Mouse (Mus musculus) brain, adult 10 weeks (tissue): Measurements from ENCODE around the gene Fam162a. TPM values are rescaled to one million over a fixed set of nuclear protein-coding genes. Genes with fewer than 3 reads are reported as not detected.

ENCODE experiments used
- polyA plus RNA-seq: library from polyadenylated mRNA; stranded (reverse); fragments of 350-450 nt; fragmentation: Illumina TruSeq; extraction: RNeasy Lipid Tissue Mini Kit (QIAGEN cat#74804); gene quantifications from one replicate; pipeline ENCODE4 v1.2.3, GENCODE M21; 2015; ENCODE audit warnings: low read depth, low replicate concordance

Fam162a gene
- polyA plus RNA-seq: 125 TPM

GRCm38 (mm10) chr16:36071450-36072379 is at the start of gene Fam162a, which contains the start of gene Ccdc58:
Gene Fam162a, minus strand, starts transcription at chr16:36071594.
Gene Ccdc58, plus strand, starts transcription at chr16:36071685.

GRCm38 (mm10) chr16:36040640-36041624 is 30.5 kb downstream of the Fam162a start, which contains the start of gene Wdr5b:
Gene Wdr5b, plus strand, starts transcription at chr16:36041190.

Other genes starting within 250 kb of the Fam162a start
- 1.7 TPM for gene Parp14, start 200.1 kb downstream of the Fam162a start, polyA plus RNA-seq
- 3.8 TPM for gene Parp9, start 133.1 kb downstream of the Fam162a start, polyA plus RNA-seq
- 2.2 TPM for gene Dtx3l, start 132.4 kb downstream of the Fam162a start, polyA plus RNA-seq
- 89.8 TPM for gene Kpna1, start 92.8 kb downstream of the Fam162a start, polyA plus RNA-seq
- 5.8 TPM for gene Wdr5b, start 30.4 kb downstream of the Fam162a start, polyA plus RNA-seq
- 20.2 TPM for gene Ccdc58, start 91 bp upstream of the Fam162a start, polyA plus RNA-seq
- gene Csta1, start 59.6 kb upstream of the Fam162a start, polyA plus RNA-seq: not detected
- not detected for gene Stfa2l1, start 85.2 kb upstream of the Fam162a start, polyA plus RNA-seq
- gene Gm5483, start 112.6 kb upstream of the Fam162a start, polyA plus RNA-seq: not detected
- gene Gm5416, start 138.8 kb upstream of the Fam162a start, polyA plus RNA-seq: not detected
- not detected for gene 2010005H15Rik, start 149.9 kb upstream of the Fam162a start, polyA plus RNA-seq
- not detected for gene Stfa1, start 205.4 kb upstream of the Fam162a start, polyA plus RNA-seq